ENCODE assay signal across 8 mouse cellular contexts in the genomic region with DNA sequence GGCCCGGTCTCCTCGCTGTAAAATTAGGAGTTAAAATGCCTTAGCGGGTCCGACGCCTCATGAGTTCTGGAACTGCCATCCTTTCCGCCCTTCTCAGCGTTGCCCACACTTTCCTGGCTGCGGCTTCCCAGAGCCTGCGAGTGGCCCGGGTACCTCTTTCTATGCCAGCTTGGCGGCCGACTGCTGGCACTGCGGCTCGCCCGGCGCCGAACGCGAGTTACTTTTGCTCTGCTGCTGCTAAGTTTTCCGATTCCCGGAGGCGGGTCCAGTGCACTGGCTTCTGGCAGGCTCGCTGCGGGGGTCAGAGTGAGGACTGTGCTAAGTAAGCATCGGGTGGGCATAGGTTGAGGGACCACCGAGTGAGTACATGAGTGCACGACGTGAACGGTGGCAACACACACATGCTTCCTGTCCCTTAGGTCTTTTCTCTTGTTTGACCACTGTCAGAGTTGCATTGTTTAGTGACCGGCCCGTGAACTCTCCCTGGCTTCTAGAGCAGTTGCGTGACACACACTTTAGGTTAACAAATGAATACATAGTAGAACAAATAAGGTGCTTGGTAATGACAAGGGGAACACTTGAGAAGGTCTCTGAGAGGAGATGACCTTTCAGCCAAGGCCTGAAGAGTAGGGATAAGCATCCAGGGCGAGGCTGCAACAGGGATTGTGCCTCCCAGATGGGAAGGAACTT. TPM values are rescaled to one million over a fixed set of nuclear protein-coding genes. Genes with fewer than 3 reads are reported as not detected.
A peak's percentile ranks its signal among the peaks of the same experiment; 100 is the strongest.
DNase-seq lines count a peak whose midpoint lies in the region; ATAC-seq and TF ChIP-seq lines count a peak whose summit lies in the region.

No protein-coding gene starts in this region.

- H3K27me3 ChIP-seq in heart, embryonic 12.5 days (replicated peaks), result peaks cover 10% of the 10 kb centered on the region; the same call in 1 of the 2 replicates
- no peaks in the 10 kb centered on the region for H3K27me3 ChIP-seq in forebrain, embryonic 11.5 days (ENCODE audit: control insufficient read depth, insufficient read depth, low read length)
- H3K27me3 ChIP-seq in intestine, embryonic 14.5 days (replicated peaks; ENCODE audit: control insufficient read depth, insufficient read depth, low read length), result no peaks in the 10 kb centered on the region
- no peaks in the 10 kb centered on the region for H3K27me3 ChIP-seq in lung, embryonic 14.5 days (ENCODE audit: insufficient read depth, low read length)
- no peaks in the 10 kb centered on the region for H3K27me3 ChIP-seq in small intestine, adult 2 months (ENCODE audit: control insufficient read depth, insufficient read depth, low read length)

- peak overlapping the region; percentile 92 for H3K4me3 ChIP-seq in heart, embryonic 12.5 days
- H3K4me3 ChIP-seq in forebrain, embryonic 11.5 days (ENCODE audit: low read depth, low read length), result peak overlapping the region; percentile 92
- peak overlapping the region; percentile 92 for H3K4me3 ChIP-seq in intestine, embryonic 14.5 days (ENCODE audit: low read depth, low read length)
- H3K4me3 ChIP-seq in lung, embryonic 14.5 days (ENCODE audit: low read depth, low read length), result peak overlapping the region; percentile 95
- peak overlapping the region; percentile 79 for H3K4me3 ChIP-seq in small intestine, adult 2 months (ENCODE audit: low read depth, low read length)

- H3K36me3 ChIP-seq in heart, embryonic 12.5 days, result peaks cover 24% of the 10 kb centered on the region
- no peaks in the 10 kb centered on the region for H3K36me3 ChIP-seq in forebrain, embryonic 11.5 days (ENCODE audit: control insufficient read depth, insufficient read depth, low read length)
- H3K36me3 ChIP-seq in intestine, embryonic 14.5 days (ENCODE audit: control insufficient read depth, insufficient read depth, low read length), result peaks cover 26% of the 10 kb centered on the region
- H3K36me3 ChIP-seq in lung, embryonic 14.5 days (ENCODE audit: insufficient read depth), result peaks cover 26% of the 10 kb centered on the region
- peaks cover 13% of the 10 kb centered on the region for H3K36me3 ChIP-seq in small intestine, adult 2 months (ENCODE audit: control insufficient read depth, insufficient read depth, low read length)

- TF ChIP-seq POLR2A in small intestine, adult 2 months (IDR thresholded peaks at IDR 0.05; ENCODE audit: low read depth, low read length), result no peak

- WGBS in heart, embryonic 12.5 days, result 3% methylated on average over 33 of the region's 33 CpGs
- 2% methylated on average over 33 of the region's 33 CpGs for WGBS in forebrain, embryonic 11.5 days
- 4% methylated on average over 33 of the region's 33 CpGs for WGBS in intestine, embryonic 14.5 days
- 4% methylated on average over 33 of the region's 33 CpGs for WGBS in lung, embryonic 14.5 days
- 4% methylated on average over 33 of the region's 33 CpGs for WGBS in small intestine, adult 2 months

- no peak for DNase-seq in heart, adult 11 months
- DNase-seq in R1 (ENCODE audit: low read depth, low spot score), result peak; percentile 62
- DNase-seq in forebrain, embryonic 11.5 days (ENCODE audit: low spot score), result peak; percentile 64
- DNase-seq in intestine, embryonic 14.5 days (ENCODE audit: low spot score), result no peak
- peak; percentile 55 for DNase-seq in lung, embryonic 14.5 days
- DNase-seq in frontal cortex, postnatal 25 days (ENCODE audit: low spot score in 2 of 2), result no peak

- no peak overlapping the region for H3K27ac ChIP-seq in heart, embryonic 12.5 days (ENCODE audit: poor library complexity, severe bottlenecking)
- no peak overlapping the region for H3K27ac ChIP-seq in forebrain, embryonic 11.5 days (ENCODE audit: low read depth, low read length)
- H3K27ac ChIP-seq in intestine, embryonic 14.5 days (ENCODE audit: low read depth), result no peak overlapping the region
- peak overlapping the region; percentile 42 for H3K27ac ChIP-seq in lung, embryonic 14.5 days (ENCODE audit: low read depth)
- H3K27ac ChIP-seq in small intestine, adult 2 months (ENCODE audit: insufficient read depth, low read depth, low read length), result 0 out of 2 replicates have a peak overlapping the region, but pooled peaks have one; percentile 5

- H3K9me3 ChIP-seq in heart, embryonic 12.5 days (replicated peaks), result no peaks in the 10 kb centered on the region
- H3K9me3 ChIP-seq in forebrain, embryonic 11.5 days (ENCODE audit: control insufficient read depth, low read length), result no peaks in the 10 kb centered on the region
- H3K9me3 ChIP-seq in intestine, embryonic 14.5 days (ENCODE audit: control insufficient read depth, low read length), result no peaks in the 10 kb centered on the region
- no peaks in the 10 kb centered on the region for H3K9me3 ChIP-seq in lung, embryonic 14.5 days (ENCODE audit: low read depth, low read length)

- peak overlapping the region; percentile 79 for H3K9ac ChIP-seq in heart, embryonic 12.5 days
- peak overlapping the region; percentile 62 for H3K9ac ChIP-seq in forebrain, embryonic 11.5 days (ENCODE audit: low read length)
- H3K9ac ChIP-seq in intestine, embryonic 14.5 days (ENCODE audit: low read length), result peak overlapping the region; percentile 80
- H3K9ac ChIP-seq in lung, embryonic 14.5 days, result peak overlapping the region; percentile 84

- peak; percentile 44; the same call in 1 of the 2 replicates for ATAC-seq in heart, embryonic 12.5 days (ENCODE audit: insufficient number of reproducible peaks, low FRiP score)
- peak; percentile 49 for ATAC-seq in forebrain, embryonic 11.5 days (replicated peaks; ENCODE audit: low FRiP score)
- ATAC-seq in intestine, embryonic 14.5 days (replicated peaks; ENCODE audit: low FRiP score, low TSS enrichment, low read depth), result peak; percentile 10; the same call in 1 of the 2 replicates
- ATAC-seq in lung, embryonic 14.5 days (ENCODE audit: insufficient read depth), result peak; percentile 35

- peaks cover 13% of the 10 kb centered on the region for H3K4me1 ChIP-seq in heart, embryonic 12.5 days (replicated peaks)
- 0 out of 2 replicates have a peak, but pooled peaks cover 2% of the 10 kb centered on the region for H3K4me1 ChIP-seq in forebrain, embryonic 11.5 days (replicated peaks; ENCODE audit: control insufficient read depth, insufficient read depth, low read length)
- peaks cover 9% of the 10 kb centered on the region for H3K4me1 ChIP-seq in intestine, embryonic 14.5 days (replicated peaks; ENCODE audit: control insufficient read depth, insufficient read depth, low read length)
- H3K4me1 ChIP-seq in lung, embryonic 14.5 days (ENCODE audit: insufficient read depth), result peaks cover 4% of the 10 kb centered on the region; the same call in 1 of the 2 replicates
- H3K4me1 ChIP-seq in small intestine, adult 2 months (ENCODE audit: control insufficient read depth, insufficient read depth, insufficient read length, low read length), result peaks cover 8% of the 10 kb centered on the region; the same call in 1 of the 2 replicates

- peak overlapping the region; percentile 96 for H3K4me2 ChIP-seq in heart, embryonic 12.5 days
- H3K4me2 ChIP-seq in forebrain, embryonic 11.5 days (ENCODE audit: low read depth, low read length, severe bottlenecking), result peak overlapping the region; percentile 92
- H3K4me2 ChIP-seq in intestine, embryonic 14.5 days (ENCODE audit: low read length), result peak overlapping the region; percentile 64
- peak overlapping the region; percentile 96 for H3K4me2 ChIP-seq in lung, embryonic 14.5 days

- TF ChIP-seq CTCF in lung, embryonic 14.5 days (IDR thresholded peaks at IDR 0.05; ENCODE audit: low read depth), result no peak
- TF ChIP-seq CTCF in small intestine, adult 2 months (IDR thresholded peaks at IDR 0.05; ENCODE audit: extremely low read depth, insufficient read length, insufficient replicate concordance, low read depth, low read length), result no peak

RNA-seq across cellular contexts. Expression of gene Cyb5rl, which starts 0.5 kb away (rescaled TPM):
- polyA plus RNA-seq in heart, embryonic 12.5 days (2016; fragmentation: Nextera tagmentation; extraction: Ambion mirVana), result 4.5 and 5.9 TPM in 2 replicates
- 5.2 and 6.9 TPM in 2 replicates for polyA plus RNA-seq in forebrain, embryonic 11.5 days (2014; fragmentation: Nextera tagmentation; extraction: Ambion mirVana)
- polyA plus RNA-seq in intestine, embryonic 14.5 days (2014; fragmentation: Nextera tagmentation; extraction: Ambion mirVana), result 4.9 and 8.7 TPM in 2 replicates
- 5.3 and 6.7 TPM in 2 replicates for polyA plus RNA-seq in lung, embryonic 14.5 days (2014; fragmentation: Nextera tagmentation; extraction: Ambion mirVana)
- polyA plus RNA-seq in small intestine, adult 2 months (2012; rRNA removed), result 1.8 and 2.5 TPM in 2 replicates

RNA-seq across cellular contexts. Expression of gene Mrpl37, which starts 0.6 kb away (rescaled TPM):
- 84.4 and 87.0 TPM in 2 replicates for polyA plus RNA-seq in heart, embryonic 12.5 days (2016; fragmentation: Nextera tagmentation; extraction: Ambion mirVana)
- polyA plus RNA-seq in forebrain, embryonic 11.5 days (2014; fragmentation: Nextera tagmentation; extraction: Ambion mirVana), result 108 and 121 TPM in 2 replicates
- polyA plus RNA-seq in intestine, embryonic 14.5 days (2014; fragmentation: Nextera tagmentation; extraction: Ambion mirVana), result 118 and 121 TPM in 2 replicates
- 106 and 115 TPM in 2 replicates for polyA plus RNA-seq in lung, embryonic 14.5 days (2014; fragmentation: Nextera tagmentation; extraction: Ambion mirVana)
- 27.2 and 36.5 TPM in 2 replicates for polyA plus RNA-seq in small intestine, adult 2 months (2012; rRNA removed)

RNA-seq across cellular contexts. Expression of gene Cdcp2, which starts 29.4 kb away (rescaled TPM):
- polyA plus RNA-seq in heart, embryonic 12.5 days (2016; fragmentation: Nextera tagmentation; extraction: Ambion mirVana), result not detected in 2 replicates
- 0.17 TPM in 1 of 2 replicates, not detected in the other for polyA plus RNA-seq in forebrain, embryonic 11.5 days (2014; fragmentation: Nextera tagmentation; extraction: Ambion mirVana)
- polyA plus RNA-seq in intestine, embryonic 14.5 days (2014; fragmentation: Nextera tagmentation; extraction: Ambion mirVana), result not detected in 2 replicates
- polyA plus RNA-seq in lung, embryonic 14.5 days (2014; fragmentation: Nextera tagmentation; extraction: Ambion mirVana), result not detected in 2 replicates
- not detected in 2 replicates for polyA plus RNA-seq in small intestine, adult 2 months (2012; rRNA removed)

Comparison
In these comparisons a context has a peak if more than half of its experiments do, and no peak if none do; other contexts are left out.
1. H3K27ac ChIP-seq: peak in lung, embryonic 14.5 days (single experiment) and small intestine, adult 2 months (single experiment); none in heart, embryonic 12.5 days (single experiment), forebrain, embryonic 11.5 days (single experiment) and intestine, embryonic 14.5 days (single experiment).
2. DNase-seq: peak in R1 (single experiment), forebrain, embryonic 11.5 days (single experiment) and lung, embryonic 14.5 days (single experiment); none in heart, adult 11 months (single experiment), intestine, embryonic 14.5 days (single experiment) and frontal cortex, postnatal 25 days (0 of 2).
3. Peak in every context shown above with its lines, with median percentiles within 50 percentile points of each other: ATAC-seq, H3K4me2 ChIP-seq, H3K4me3 ChIP-seq and H3K9ac ChIP-seq.